ENCODE assay signal across 21 mouse cellular contexts in genomic region chr10:71265067-71265466, GRCm38 (mm10). TPM values are rescaled to one million over a fixed set of nuclear protein-coding genes. Genes with fewer than 3 reads are reported as not detected.
DNase-seq lines count a peak whose midpoint lies in the region; ATAC-seq and TF ChIP-seq lines count a peak whose summit lies in the region.
"Had no signal": no experiment of that assay in that cellular context is flagged by ENCODE, and none has a peak within 500 bp of the region (broad histone marks: within the 10 kb centered on the region; RNA-seq: fewer than 3 reads in every experiment).

No protein-coding gene starts in this region.

- H3K4me3 ChIP-seq in gastrocnemius, adult 2 months, result peak overlapping the region; percentile 9; the same call in 1 of the 2 replicates
- no peak overlapping the region for H3K4me3 ChIP-seq in layer of hippocampus, adult 2 months

- peak overlapping the region; percentile 68 for H3K27ac ChIP-seq in gastrocnemius, adult 2 months
- H3K27ac ChIP-seq in layer of hippocampus, adult 2 months, result peak overlapping the region; percentile 72

- no peak for TF ChIP-seq CTCF in gastrocnemius, adult 2 months (IDR thresholded peaks at IDR 0.05)
- no peak for TF ChIP-seq CTCF in layer of hippocampus, adult 2 months (conservative IDR thresholded peaks at IDR 0.05)

- intact Hi-C loops in gastrocnemius, adult 2 months (cut with DNase I), result no loop called here

- peak; percentile 48 for ATAC-seq in frontal cortex, adult (ENCODE audit: low TSS enrichment)
- ATAC-seq in CD4-positive, CD25-positive, alpha-beta regulatory T cell, adult 4 months, result no peak
- ATAC-seq: Patski had no signal

- no peak for DNase-seq in frontal cortex, postnatal 25 days (ENCODE audit: low spot score in 2 of 2)
- no peak for DNase-seq in gastrocnemius, adult 2 months
- no peak for DNase-seq in gastrocnemius, adult 8-10 months (ENCODE audit: low spot score in 2 of 2)
- no peak for DNase-seq in layer of hippocampus, adult 2 months (ENCODE audit: low spot score in 2 of 2)
- no peak for DNase-seq in layer of hippocampus, postnatal 14 days (ENCODE audit: low spot score in 2 of 2)
- peak; percentile 53 for DNase-seq in brain, adult 2 months (ENCODE audit: low read depth, low spot score)
- DNase-seq: adrenal gland, adult 2 months; adrenal gland, adult 8-10 months; adrenal gland, postnatal 10 days; adrenal gland, postnatal 14 days; adrenal gland, postnatal 25 days; adrenal gland, postnatal 36 days; B cell, adult 2 months; cerebellum, adult 11 months; cerebellum, adult 11-12 months; cerebellum, adult 18-20 months; cerebellum, adult 2 months had no signal

RNA-seq across cellular contexts. Expression of gene Ube2d1, which starts 20.0 kb away (rescaled TPM):
- total RNA-seq in gastrocnemius, adult 2 months (2021), result 100 to 1,000 TPM; 162 to 211 TPM
- 100 to 1,000 TPM; 190 to 250 (median 197) TPM for total RNA-seq in gastrocnemius, adult 8-10 months (2022)
- 10 to 100 TPM; 52.8 to 54.0 TPM for total RNA-seq in layer of hippocampus, adult 2 months (2021)
- 10 to 100 TPM; 56.2 to 62.6 TPM for total RNA-seq in layer of hippocampus, postnatal 14 days (2021)
- 10 to 100 TPM; 16.6 to 22.2 TPM for polyA plus RNA-seq in CD4-positive, CD25-positive, alpha-beta regulatory T cell, adult 4 months (2017; shearing (Covaris generic))
- polyA plus RNA-seq: G1E had no signal

RNA-seq across cellular contexts. Expression of gene Tfam, which starts 27.0 kb away (rescaled TPM):
- 10 to 100 TPM; 44.5 to 55.6 TPM for total RNA-seq in gastrocnemius, adult 2 months (2021)
- total RNA-seq in gastrocnemius, adult 8-10 months (2022), result 10 to 100 TPM; 46.6 to 55.8 (median 49.7) TPM
- 10 to 100 TPM; 44.9 to 47.2 TPM for total RNA-seq in layer of hippocampus, adult 2 months (2021)
- total RNA-seq in layer of hippocampus, postnatal 14 days (2021), result 10 to 100 TPM; 35.3 to 38.9 TPM
- 10 to 100 TPM; 75.2 to 89.6 TPM for polyA plus RNA-seq in CD4-positive, CD25-positive, alpha-beta regulatory T cell, adult 4 months (2017; shearing (Covaris generic))
